Mouse (Mus musculus) embryonic facial prominence, embryonic 11.5 days (tissue): ENCODE data around the gene Wwox. TPM values are rescaled to one million over a fixed set of nuclear protein-coding genes. Genes with fewer than 3 reads are reported as not detected.

Experiments
- ATAC-seq: fragments of 200-750 bp; cut with Nextera tagmentation; replicated peaks from 2 replicates; pipeline ENCODE4 v1.8.0; 2017; ENCODE audit warnings: low read depth; ENCODE audit not compliant: insufficient number of reproducible peaks, low FRiP score, low TSS enrichment
- DNase-seq: peaks from one replicate; pipeline ENCODE4 v3.0.0-alpha.2; 2015; ENCODE audit warnings: low spot score
- H3K27ac ChIP-seq: fragments of 300-500 bp; sonication (generic); replicated peaks from 2 replicates; pipeline ENCODE4 v1.5.1; 2014; ENCODE audit warnings: mild to moderate bottlenecking, low read depth, low read length, control low read depth
- H3K27me3 ChIP-seq: fragments of 300-500 bp; sonication (generic); 2 replicates; pipeline ENCODE4 v1.6.1; 2014; ENCODE audit warnings: mild to moderate bottlenecking, low read length, moderate library complexity, mixed read lengths; ENCODE audit not compliant: control insufficient read depth, insufficient read depth
- H3K36me3 ChIP-seq: fragments of 300-500 bp; sonication (generic); replicated peaks from 2 replicates; pipeline ENCODE4 v1.6.1; 2014; ENCODE audit warnings: low read depth, mild to moderate bottlenecking, low read length, moderate library complexity, mixed read lengths; ENCODE audit not compliant: control insufficient read depth, insufficient read depth
- H3K4me1 ChIP-seq: fragments of 300-500 bp; sonication (generic); 2 replicates; pipeline ENCODE4 v1.6.1; 2014; ENCODE audit warnings: low read length, mixed read lengths; ENCODE audit not compliant: control insufficient read depth, insufficient read depth
- H3K4me2 ChIP-seq: fragments of 300-500 bp; sonication (generic); 2 replicates; pipeline ENCODE4 v1.6.1; 2014; ENCODE audit warnings: low read depth, mild to moderate bottlenecking, control low read depth, low read length, moderate library complexity
- H3K4me3 ChIP-seq: fragments of 300-500 bp; sonication (generic); 2 replicates; pipeline ENCODE4 v1.5.1; 2014; ENCODE audit warnings: low read depth, low read length, control low read depth
- H3K9ac ChIP-seq: fragments of 300-500 bp; sonication (generic); replicated peaks from 2 replicates; pipeline ENCODE4 v1.6.1; 2014; ENCODE audit warnings: mild to moderate bottlenecking, control low read depth, low read length
- H3K9me3 ChIP-seq: fragments of 300-500 bp; sonication (generic); replicated peaks from 2 replicates; pipeline ENCODE4 v1.6.1; 2016; ENCODE audit warnings: mild to moderate bottlenecking, low read length, inconsistent platforms, mixed read lengths; ENCODE audit not compliant: control insufficient read depth
- WGBS: fragments of 180-500 bp; shearing (Covaris S2); extraction: QIAGEN DNeasy Blood & Tissue Kit; methylation state at CpG from one replicate; pipeline ENCODE4 v1.1.7; 2014; 5-methylcytosine and 5-hydroxymethylcytosine counted together
- polyA plus RNA-seq: library from polyadenylated mRNA; unstranded; fragments of >200 nt; fragmentation: Nextera tagmentation; extraction: Ambion mirVana; gene quantifications from 2 replicates; pipeline ENCODE4 v1.2.1, GENCODE M21; 2014

Wwox gene
- polyA plus RNA-seq, 1 experiment from 2014 or later = 7.2 TPM

DNA sequence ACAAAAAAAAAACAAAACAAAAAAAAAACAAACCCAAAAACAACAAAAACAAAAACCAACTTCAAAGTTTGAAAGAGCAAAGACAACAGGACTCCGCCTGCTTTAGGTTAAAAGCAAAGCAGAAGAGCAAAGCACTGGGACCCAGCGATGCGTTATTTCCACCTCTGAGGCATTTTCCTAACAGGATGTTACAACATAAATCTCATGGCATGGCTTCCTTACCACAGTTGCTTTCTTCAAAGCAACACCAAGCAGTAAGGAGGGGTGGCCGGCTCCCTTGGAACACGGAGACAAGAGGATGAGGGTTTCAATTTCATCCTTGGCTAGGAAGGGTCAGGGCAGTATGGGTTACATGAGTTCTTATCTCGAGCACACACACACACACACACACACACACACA is 20.6 kb upstream of the Wwox start:
- 70% methylated on average over 6 of the region's 6 CpGs for WGBS
- H3K27ac ChIP-seq = no peak overlapping the region
- H3K4me2 ChIP-seq = no peak overlapping the region
- no peak overlapping the region for H3K4me3 ChIP-seq
- H3K27me3 ChIP-seq = no peaks in the 10 kb centered on the region
- no peak overlapping the region for H3K9ac ChIP-seq
- ATAC-seq (no peak), DNase-seq (no peak)
- no peaks in the 10 kb centered on the region for H3K4me1 ChIP-seq
- no peaks in the 10 kb centered on the region for H3K9me3 ChIP-seq
- H3K36me3 ChIP-seq = no peaks in the 10 kb centered on the region

DNA sequence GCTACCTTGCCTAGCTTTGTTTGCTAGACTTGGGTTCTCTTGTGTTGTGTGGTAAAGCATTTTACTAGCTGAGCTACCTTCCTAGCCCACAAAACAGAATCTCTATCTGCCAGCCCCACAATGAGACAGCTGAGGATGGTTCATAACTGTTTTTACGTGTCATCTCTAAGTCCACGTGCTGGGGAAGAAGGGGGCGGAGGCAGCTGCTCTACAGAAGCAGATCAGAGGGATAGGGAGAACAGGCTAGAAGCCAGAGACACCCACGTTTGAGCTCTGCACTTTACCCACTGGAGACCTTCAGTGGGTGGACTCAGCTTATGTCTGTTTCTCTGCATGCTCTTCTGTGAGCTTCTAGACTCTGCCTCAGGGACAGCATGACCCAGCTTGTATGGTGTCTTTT is 17.9 kb upstream of the Wwox start:
- no peak overlapping the region for H3K27ac ChIP-seq
- H3K9ac ChIP-seq = no peak overlapping the region
- H3K4me2 ChIP-seq = no peak overlapping the region
- H3K27me3 ChIP-seq = no peaks in the 10 kb centered on the region
- H3K4me1 ChIP-seq = no peaks in the 10 kb centered on the region
- ATAC-seq (no peak), DNase-seq (no peak)
- no peaks in the 10 kb centered on the region for H3K36me3 ChIP-seq
- no peak overlapping the region for H3K4me3 ChIP-seq
- no peaks in the 10 kb centered on the region for H3K9me3 ChIP-seq
- WGBS = 81% methylated on average over 4 of the region's 4 CpGs

DNA sequence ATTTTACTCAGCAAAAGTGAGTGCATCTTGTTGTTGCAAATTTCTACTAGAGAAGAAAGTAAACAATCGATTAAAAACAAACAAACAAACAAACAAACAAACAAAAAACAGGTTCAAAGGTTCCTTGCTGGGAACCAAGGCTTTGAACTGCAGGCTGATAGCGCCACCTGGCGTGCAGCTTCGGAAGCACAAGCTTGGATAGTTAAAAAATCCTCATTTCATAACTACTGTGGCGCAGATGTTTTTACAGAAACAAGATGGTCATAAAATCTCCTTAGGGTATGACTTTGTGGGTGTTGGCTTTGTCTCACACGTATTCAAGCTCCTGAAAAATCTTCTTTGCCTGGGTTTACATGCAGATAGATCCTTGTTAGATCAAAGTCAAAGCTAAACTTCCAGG is 1.2 kb upstream of the Wwox start:
- H3K27ac ChIP-seq = no peak overlapping the region
- no peaks in the 10 kb centered on the region for H3K27me3 ChIP-seq
- H3K4me3 ChIP-seq = no peak overlapping the region
- H3K9me3 ChIP-seq = no peaks in the 10 kb centered on the region
- no peaks in the 10 kb centered on the region for H3K4me1 ChIP-seq
- H3K9ac ChIP-seq = no peak overlapping the region
- H3K36me3 ChIP-seq = no peaks in the 10 kb centered on the region
- H3K4me2 ChIP-seq = no peak overlapping the region
- no peak for ATAC-seq
- 12% methylated on average over 6 of the region's 6 CpGs for WGBS
- DNase-seq = peak; percentile 80

DNA sequence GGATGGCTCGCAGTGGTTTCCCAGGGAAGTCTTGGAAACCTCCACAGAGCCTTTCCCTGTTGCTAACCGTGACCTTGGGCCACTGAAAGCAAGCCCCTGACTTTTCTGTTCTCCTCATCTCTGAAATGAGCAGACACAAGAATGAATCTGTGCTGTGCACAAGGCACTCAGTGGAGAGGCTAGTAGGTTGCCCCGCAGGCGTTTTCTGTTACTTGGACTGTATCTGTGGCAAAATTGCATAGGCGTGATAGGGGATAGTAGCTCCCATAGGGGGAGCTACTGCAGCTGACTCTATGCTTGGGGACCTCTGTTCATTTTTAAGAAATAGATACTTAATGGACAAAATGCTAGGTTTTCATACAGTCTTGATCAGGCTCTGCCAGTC is 742 bp downstream of the Wwox start:
- Histone ChIP-seq H3K27me3 (no peaks in the 10 kb centered on the region), H3K4me3 (peak overlapping the region; percentile 67), H3K27ac (no peak overlapping the region; the same call in 1 of the 2 replicates), H3K9ac (peak overlapping the region; percentile 69), H3K4me1 (no peaks in the 10 kb centered on the region), H3K4me2 (peak overlapping the region; percentile 85), H3K36me3 (no peaks in the 10 kb centered on the region), H3K9me3 (no peaks in the 10 kb centered on the region)
- DNase-seq = peak; percentile 31
- WGBS = 22% methylated on average over 5 of the region's 5 CpGs
- no peak for ATAC-seq

- no peak overlapping the region for H3K27ac ChIP-seq
- H3K4me1 ChIP-seq = no peaks in the 10 kb centered on the region
- no peak overlapping the region for H3K4me3 ChIP-seq
- WGBS = 87% methylated on average over 4 of the region's 4 CpGs
- no peaks in the 10 kb centered on the region for H3K9me3 ChIP-seq
- no peaks in the 10 kb centered on the region for H3K36me3 ChIP-seq
- DNase-seq (peak; percentile 49), ATAC-seq (no peak)
- no peak overlapping the region for H3K9ac ChIP-seq
- no peak overlapping the region for H3K4me2 ChIP-seq
- no peaks in the 10 kb centered on the region for H3K27me3 ChIP-seq
Measured at GRCm38 (mm10) chr8:114441616-114442015, 2.2 kb downstream of the Wwox start.

GRCm38 (mm10) chr8:114446884-114447283 is 7.4 kb downstream of the Wwox start:
- H3K4me2 ChIP-seq = no peak overlapping the region
- H3K36me3 ChIP-seq = no peaks in the 10 kb centered on the region
- no peaks in the 10 kb centered on the region; the same call in 1 of the 2 replicates for H3K4me1 ChIP-seq
- 80% methylated on average over 7 of the region's 7 CpGs for WGBS
- DNase-seq (no peak), ATAC-seq (no peak)
- no peak overlapping the region for H3K9ac ChIP-seq
- no peak overlapping the region for H3K27ac ChIP-seq
- H3K27me3 ChIP-seq = no peaks in the 10 kb centered on the region
- H3K9me3 ChIP-seq = no peaks in the 10 kb centered on the region
- no peak overlapping the region for H3K4me3 ChIP-seq

DNA sequence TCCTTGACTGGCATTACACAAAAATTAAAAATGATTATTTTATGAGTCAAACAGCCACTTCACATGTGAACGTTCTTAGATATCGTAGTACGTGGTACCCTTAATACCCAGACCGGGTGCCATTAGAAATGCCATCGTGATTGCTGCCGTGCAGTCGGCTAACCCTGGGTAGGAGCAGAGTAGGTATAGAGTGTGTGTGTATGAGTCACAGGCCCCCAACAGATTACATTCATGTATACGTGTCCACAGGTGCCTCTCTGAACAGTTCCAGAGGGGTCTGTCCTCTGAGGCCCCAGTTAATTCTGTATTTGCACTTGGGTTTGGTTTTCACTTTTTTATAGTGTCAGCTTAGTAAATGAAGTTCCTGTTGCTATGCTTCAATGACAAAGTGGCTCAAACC is 12.8 kb downstream of the Wwox start:
- H3K4me2 ChIP-seq = no peak overlapping the region
- no peaks in the 10 kb centered on the region for H3K27me3 ChIP-seq
- ATAC-seq (no peak), DNase-seq (no peak)
- H3K36me3 ChIP-seq = no peaks in the 10 kb centered on the region
- no peak overlapping the region for H3K9ac ChIP-seq
- no peak overlapping the region for H3K4me3 ChIP-seq
- no peaks in the 10 kb centered on the region for H3K9me3 ChIP-seq
- 91% methylated on average over 8 of the region's 8 CpGs for WGBS
- no peak overlapping the region for H3K27ac ChIP-seq
- no peaks in the 10 kb centered on the region; the same call in 1 of the 2 replicates for H3K4me1 ChIP-seq

DNA sequence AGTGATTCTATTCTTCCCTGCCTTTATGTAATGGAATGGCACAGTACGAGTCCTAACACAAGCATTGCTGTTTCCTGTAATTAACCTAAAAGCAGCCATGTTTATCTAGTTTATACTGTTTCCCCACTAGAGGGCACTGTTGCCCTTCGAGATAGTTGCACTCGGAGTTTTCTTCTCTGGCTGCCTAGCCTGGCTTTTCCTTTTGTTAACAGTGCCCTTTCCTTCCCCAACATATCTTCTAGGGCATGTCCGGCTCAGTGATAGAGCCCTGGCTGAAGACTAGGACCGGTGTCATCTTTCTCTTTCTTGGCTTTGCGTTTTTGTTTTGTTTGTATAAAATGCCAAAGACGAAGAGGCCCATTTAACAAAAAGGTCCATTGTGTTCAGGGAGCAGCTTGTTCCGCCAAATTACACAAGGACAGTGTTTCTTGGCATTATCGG is 13.3 kb downstream of the Wwox start:
- Histone ChIP-seq H3K27me3 (no peaks in the 10 kb centered on the region), H3K9ac (no peak overlapping the region), H3K36me3 (no peaks in the 10 kb centered on the region), H3K4me2 (no peak overlapping the region), H3K4me3 (no peak overlapping the region), H3K9me3 (no peaks in the 10 kb centered on the region), H3K4me1 (no peaks in the 10 kb centered on the region; the same call in 1 of the 2 replicates), H3K27ac (no peak overlapping the region)
- ATAC-seq (no peak), DNase-seq (peak; percentile 92)
- WGBS = 5% methylated on average over 9 of the region's 9 CpGs
